Mouse (Mus musculus) liver, adult 2 months (tissue): ENCODE data around the gene Ift27.

Experiments
- CTCF ChIP-seq: fragments of 200-500 bp; IDR thresholded peaks from 2 replicates; pipeline ENCODE4 v1.5.1; 2011; ENCODE audit warnings: low read depth, low read length, control low read depth
- POLR2A ChIP-seq: fragments of 200-500 bp; IDR thresholded peaks from 2 replicates; pipeline ENCODE4 v1.6.1; 2011; ENCODE audit warnings: low read length, control low read depth; ENCODE audit not compliant: insufficient read depth; ENCODE audit errors: extremely low read depth

DNA sequence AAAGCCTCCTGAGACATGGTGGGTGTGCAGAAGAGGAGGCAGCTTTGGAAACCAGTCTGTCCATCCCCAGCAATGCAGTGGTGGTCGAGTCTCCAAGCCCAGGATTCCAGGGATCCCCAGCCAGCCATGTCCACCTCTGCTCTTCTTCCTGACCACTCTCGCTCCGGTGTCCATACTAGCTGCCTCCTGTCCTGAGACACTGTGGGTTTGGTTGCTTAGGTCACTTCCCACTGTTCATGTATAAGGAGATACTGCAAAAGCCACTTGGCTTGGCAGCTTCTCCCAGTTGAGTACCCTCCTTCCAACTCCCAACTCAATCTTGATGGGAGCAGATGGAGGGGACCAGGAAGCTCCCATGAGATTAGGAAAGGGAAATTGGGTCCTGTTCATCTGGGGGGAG, 14.6 kb upstream of the Ift27 start:
- TF ChIP-seq CTCF (no peak), POLR2A (no peak)
